Mouse (Mus musculus): ENCODE data around the gene Slc35d3.

The Slc35d3 gene

GRCm38 (mm10) chr10:19834222-19834621 is 17.0 kb downstream of the Slc35d3 start:
- DNase-seq (ENCODE audit: low spot score), result no peak

GRCm38 (mm10) chr10:19831072-19831849 is 20.0 kb downstream of the Slc35d3 start:
- DNase-seq (ENCODE audit: low spot score), result no peak

GRCm38 (mm10) chr10:19820986-19821385 is 30.3 kb downstream of the Slc35d3 start:
- no peak for DNase-seq (ENCODE audit: low spot score)

- DNase-seq (ENCODE audit: low spot score), result no peak
Observed at GRCm38 (mm10) chr10:19818723-19819355, 32.4 kb downstream of the Slc35d3 start.

- DNase-seq (ENCODE audit: low spot score), result no peak
Observed at GRCm38 (mm10) chr10:19815371-19815770, 35.9 kb downstream of the Slc35d3 start.

- DNase-seq (ENCODE audit: low spot score), result no peak
Observed at GRCm38 (mm10) chr10:19811436-19812172, 39.7 kb downstream of the Slc35d3 start.

GRCm38 (mm10) chr10:19804763-19805162 is 46.5 kb downstream of the Slc35d3 start:
- DNase-seq (ENCODE audit: low spot score), result no peak

GRCm38 (mm10) chr10:19802958-19803357 is 48.3 kb downstream of the Slc35d3 start:
- no peak for DNase-seq (ENCODE audit: low spot score)
